Comparison of ENCODE assay signal across 10 mouse cellular contexts in the genomic region with DNA sequence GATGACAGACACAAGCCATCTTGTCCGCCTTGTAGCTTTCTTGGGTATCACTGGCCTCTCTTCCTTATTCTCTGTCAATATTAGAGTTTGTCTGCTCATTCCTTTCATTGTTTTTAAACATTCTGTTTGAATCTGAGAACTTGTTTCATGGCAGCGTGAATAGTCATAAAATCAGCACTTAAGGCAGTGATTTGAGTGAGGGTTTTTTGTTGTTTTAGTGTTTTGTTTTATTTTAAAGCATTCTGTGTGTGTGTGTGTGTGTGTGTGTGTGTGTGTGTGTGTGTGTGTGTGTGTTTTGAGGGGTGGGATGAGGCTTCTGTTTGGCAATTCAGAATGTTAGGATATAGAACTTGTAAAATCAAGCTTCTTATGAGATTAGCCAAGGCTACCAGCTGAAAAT. TPM values are rescaled to one million over a fixed set of nuclear protein-coding genes. Genes with fewer than 3 reads are reported as not detected.
A peak's percentile ranks its signal among the peaks of the same experiment; 100 is the strongest.
DNase-seq lines count a peak whose midpoint lies in the region; ATAC-seq lines count a peak whose summit lies in the region.
"Had no signal": no experiment of that assay in that cellular context is flagged by ENCODE, and none has a peak within 500 bp of the region (broad histone marks: within the 10 kb centered on the region; RNA-seq: fewer than 3 reads in every experiment).

No protein-coding gene starts in this region.

- H3K4me2 ChIP-seq in kidney, embryonic 15.5 days = peak overlapping the region; percentile 90
- H3K4me2 ChIP-seq in embryonic facial prominence, embryonic 13.5 days = peak overlapping the region; percentile 85
- peak overlapping the region; percentile 90; the same call in 1 of the 2 replicates for H3K4me2 ChIP-seq in hindbrain, embryonic 14.5 days (replicated peaks)
- H3K4me2 ChIP-seq in midbrain, embryonic 15.5 days = peak overlapping the region; percentile 93

- H3K9ac ChIP-seq in kidney, embryonic 15.5 days = no peak overlapping the region
- no peak overlapping the region for H3K9ac ChIP-seq in embryonic facial prominence, embryonic 13.5 days
- H3K9ac ChIP-seq in hindbrain, embryonic 14.5 days = no peak overlapping the region; the same call in 1 of the 2 replicates
- H3K9ac ChIP-seq in midbrain, embryonic 15.5 days = no peak overlapping the region

- no peaks in the 10 kb centered on the region for H3K9me3 ChIP-seq in kidney, embryonic 15.5 days (replicated peaks)
- H3K9me3 ChIP-seq in embryonic facial prominence, embryonic 13.5 days = no peaks in the 10 kb centered on the region
- no peaks in the 10 kb centered on the region for H3K9me3 ChIP-seq in hindbrain, embryonic 14.5 days (ENCODE audit: control insufficient read depth, low read length)
- no peaks in the 10 kb centered on the region for H3K9me3 ChIP-seq in midbrain, embryonic 15.5 days

- H3K4me1 ChIP-seq in kidney, embryonic 15.5 days = peaks cover 17% of the 10 kb centered on the region
- peaks cover 4% of the 10 kb centered on the region for H3K4me1 ChIP-seq in embryonic facial prominence, embryonic 13.5 days
- peaks cover 13% of the 10 kb centered on the region for H3K4me1 ChIP-seq in hindbrain, embryonic 14.5 days (replicated peaks; ENCODE audit: control insufficient read depth, insufficient read depth, low read length)
- H3K4me1 ChIP-seq in midbrain, embryonic 15.5 days = peaks cover 12% of the 10 kb centered on the region

- H3K27ac ChIP-seq in kidney, embryonic 15.5 days = no peak overlapping the region
- H3K27ac ChIP-seq in embryonic facial prominence, embryonic 13.5 days = no peak overlapping the region
- H3K27ac ChIP-seq in hindbrain, embryonic 14.5 days = no peak overlapping the region
- no peak overlapping the region for H3K27ac ChIP-seq in midbrain, embryonic 15.5 days

- no peak for DNase-seq in kidney, adult 11 months
- DNase-seq in hindbrain, embryonic 14.5 days (ENCODE audit: low spot score) = no peak
- DNase-seq in cerebellum, postnatal 10 days = no peak
- no peak for DNase-seq in urinary bladder, postnatal 4 days (ENCODE audit: low spot score in 2 of 2)
- no peak for DNase-seq in thymus, postnatal 36 days

- H3K4me3 ChIP-seq in kidney, embryonic 15.5 days (replicated peaks) = peak overlapping the region; percentile 71
- H3K4me3 ChIP-seq in embryonic facial prominence, embryonic 13.5 days = no peak overlapping the region
- no peak overlapping the region for H3K4me3 ChIP-seq in hindbrain, embryonic 14.5 days (replicated peaks; ENCODE audit: low read length)
- peak overlapping the region; percentile 78; the same call in 1 of the 2 replicates for H3K4me3 ChIP-seq in midbrain, embryonic 15.5 days

- H3K36me3 ChIP-seq in kidney, embryonic 15.5 days = no peaks in the 10 kb centered on the region
- H3K36me3 ChIP-seq in embryonic facial prominence, embryonic 13.5 days = no peaks in the 10 kb centered on the region
- no peaks in the 10 kb centered on the region for H3K36me3 ChIP-seq in hindbrain, embryonic 14.5 days (replicated peaks; ENCODE audit: control insufficient read depth, insufficient read depth)
- no peaks in the 10 kb centered on the region for H3K36me3 ChIP-seq in midbrain, embryonic 15.5 days (replicated peaks)

- ATAC-seq in kidney, embryonic 15.5 days (replicated peaks; ENCODE audit: low FRiP score) = no peak
- ATAC-seq in embryonic facial prominence, embryonic 13.5 days (ENCODE audit: insufficient number of reproducible peaks, insufficient read depth, low FRiP score, low TSS enrichment, low read depth) = no peak
- ATAC-seq in hindbrain, embryonic 14.5 days (ENCODE audit: low FRiP score) = no peak
- ATAC-seq in midbrain, embryonic 15.5 days (replicated peaks) = no peak
- ATAC-seq: inflammation-experienced regulatory T-cells, adult 6 months had no signal

- no peaks in the 10 kb centered on the region for H3K27me3 ChIP-seq in kidney, embryonic 15.5 days
- 0 out of 2 replicates have a peak, but pooled peaks cover 4% of the 10 kb centered on the region for H3K27me3 ChIP-seq in embryonic facial prominence, embryonic 13.5 days
- H3K27me3 ChIP-seq in hindbrain, embryonic 14.5 days (ENCODE audit: control insufficient read depth, insufficient read depth, low read length) = no peaks in the 10 kb centered on the region
- no peaks in the 10 kb centered on the region for H3K27me3 ChIP-seq in midbrain, embryonic 15.5 days (replicated peaks)
- H3K27me3 ChIP-seq: Patski had no signal

- 76% methylated on average over 2 of the region's 2 CpGs for WGBS in kidney, embryonic 15.5 days
- WGBS in embryonic facial prominence, embryonic 13.5 days = 81% methylated on average over 2 of the region's 2 CpGs
- 71% methylated on average over 2 of the region's 2 CpGs for WGBS in hindbrain, embryonic 14.5 days
- 71% methylated on average over 2 of the region's 2 CpGs for WGBS in midbrain, embryonic 15.5 days

RNA-seq across cellular contexts. Expression of a gene that starts 1.5 kb away (rescaled TPM):
- polyA plus RNA-seq in kidney, embryonic 15.5 days (2015; fragmentation: Nextera tagmentation; extraction: Ambion mirVana) = 41.5 and 43.8 TPM in 2 replicates
- polyA plus RNA-seq in embryonic facial prominence, embryonic 13.5 days (2015; fragmentation: Nextera tagmentation; extraction: Ambion mirVana) = 25.4 and 32.5 TPM in 2 replicates
- polyA plus RNA-seq in hindbrain, embryonic 14.5 days (2014; fragmentation: Nextera tagmentation; extraction: Ambion mirVana) = 38.4 and 47.0 TPM in 2 replicates
- polyA plus RNA-seq in midbrain, embryonic 15.5 days (2015; fragmentation: Nextera tagmentation; extraction: Ambion mirVana) = 36.7 and 37.4 TPM in 2 replicates

RNA-seq across cellular contexts. Expression of a gene that starts 21.3 kb away (rescaled TPM):
- polyA plus RNA-seq in kidney, embryonic 15.5 days (2015; fragmentation: Nextera tagmentation; extraction: Ambion mirVana) = 79.2 and 79.3 TPM in 2 replicates
- polyA plus RNA-seq in embryonic facial prominence, embryonic 13.5 days (2015; fragmentation: Nextera tagmentation; extraction: Ambion mirVana) = 91.9 and 97.7 TPM in 2 replicates
- 25.0 and 25.3 TPM in 2 replicates for polyA plus RNA-seq in hindbrain, embryonic 14.5 days (2014; fragmentation: Nextera tagmentation; extraction: Ambion mirVana)
- 20.1 and 22.1 TPM in 2 replicates for polyA plus RNA-seq in midbrain, embryonic 15.5 days (2015; fragmentation: Nextera tagmentation; extraction: Ambion mirVana)

RNA-seq across cellular contexts. Expression of a gene that starts 44.2 kb away (rescaled TPM):
- polyA plus RNA-seq in kidney, embryonic 15.5 days (2015; fragmentation: Nextera tagmentation; extraction: Ambion mirVana) = 14.2 and 17.5 TPM in 2 replicates
- 0.11 and 3.2 TPM in 2 replicates for polyA plus RNA-seq in embryonic facial prominence, embryonic 13.5 days (2015; fragmentation: Nextera tagmentation; extraction: Ambion mirVana)
- polyA plus RNA-seq in hindbrain, embryonic 14.5 days (2014; fragmentation: Nextera tagmentation; extraction: Ambion mirVana) = 0.56 and 0.97 TPM in 2 replicates
- polyA plus RNA-seq in midbrain, embryonic 15.5 days (2015; fragmentation: Nextera tagmentation; extraction: Ambion mirVana) = 0.49 and 0.50 TPM in 2 replicates
- polyA plus RNA-seq: inflammation-experienced regulatory T-cells, adult 6 months had no signal

RNA-seq across cellular contexts. Expression of a gene that starts 48.7 kb away (rescaled TPM):
- polyA plus RNA-seq in kidney, embryonic 15.5 days (2015; fragmentation: Nextera tagmentation; extraction: Ambion mirVana) = 92.9 and 95.5 TPM in 2 replicates
- 63.7 and 90.1 TPM in 2 replicates for polyA plus RNA-seq in embryonic facial prominence, embryonic 13.5 days (2015; fragmentation: Nextera tagmentation; extraction: Ambion mirVana)
- 18.7 and 20.9 TPM in 2 replicates for polyA plus RNA-seq in hindbrain, embryonic 14.5 days (2014; fragmentation: Nextera tagmentation; extraction: Ambion mirVana)
- polyA plus RNA-seq in midbrain, embryonic 15.5 days (2015; fragmentation: Nextera tagmentation; extraction: Ambion mirVana) = 41.6 and 46.0 TPM in 2 replicates

RNA-seq across cellular contexts. Expression of a gene that starts 57.5 kb away (rescaled TPM):
- polyA plus RNA-seq in kidney, embryonic 15.5 days (2015; fragmentation: Nextera tagmentation; extraction: Ambion mirVana) = 0.21 TPM in 1 of 2 replicates, not detected in the other
- polyA plus RNA-seq in embryonic facial prominence, embryonic 13.5 days (2015; fragmentation: Nextera tagmentation; extraction: Ambion mirVana) = 0.23 and 0.38 TPM in 2 replicates
- polyA plus RNA-seq in hindbrain, embryonic 14.5 days (2014; fragmentation: Nextera tagmentation; extraction: Ambion mirVana) = 0.13 TPM in 1 of 2 replicates, not detected in the other
- 0.17 and 0.21 TPM in 2 replicates for polyA plus RNA-seq in midbrain, embryonic 15.5 days (2015; fragmentation: Nextera tagmentation; extraction: Ambion mirVana)

Comparison
In these comparisons a context has a peak if more than half of its experiments do, and no peak if none do; other contexts are left out.
1. H3K4me3 ChIP-seq: peak in kidney, embryonic 15.5 days (single experiment) and midbrain, embryonic 15.5 days (single experiment); none in embryonic facial prominence, embryonic 13.5 days (single experiment) and hindbrain, embryonic 14.5 days (single experiment).
2. Peak in every context shown above with its lines, with median percentiles within 50 percentile points of each other: H3K4me2 ChIP-seq.